Mouse (Mus musculus) embryonic fibroblast, embryonic 13.5 days (primary cell): ENCODE data around the gene Arid1b.

Experiments used
- CTCF ChIP-seq: IDR thresholded peaks from 2 replicates; pipeline ENCODE4 v1.5.1; 2011; ENCODE audit warnings: mild to moderate bottlenecking, control low read depth, low read length, moderate library complexity, borderline replicate concordance; ENCODE audit not compliant: insufficient read depth
- POLR2A ChIP-seq: IDR thresholded peaks from 2 replicates; pipeline ENCODE4 v1.6.1; 2011; ENCODE audit warnings: low read depth, mild to moderate bottlenecking, control low read depth, low read length, moderate library complexity

- TF ChIP-seq CTCF (no peak), POLR2A (no peak)
Measured at GRCm38 (mm10) chr17:5083497-5083896, 89.4 kb downstream of the Arid1b start.
